Mouse (Mus musculus): ENCODE data around the gene Pnpla5.

DNA sequence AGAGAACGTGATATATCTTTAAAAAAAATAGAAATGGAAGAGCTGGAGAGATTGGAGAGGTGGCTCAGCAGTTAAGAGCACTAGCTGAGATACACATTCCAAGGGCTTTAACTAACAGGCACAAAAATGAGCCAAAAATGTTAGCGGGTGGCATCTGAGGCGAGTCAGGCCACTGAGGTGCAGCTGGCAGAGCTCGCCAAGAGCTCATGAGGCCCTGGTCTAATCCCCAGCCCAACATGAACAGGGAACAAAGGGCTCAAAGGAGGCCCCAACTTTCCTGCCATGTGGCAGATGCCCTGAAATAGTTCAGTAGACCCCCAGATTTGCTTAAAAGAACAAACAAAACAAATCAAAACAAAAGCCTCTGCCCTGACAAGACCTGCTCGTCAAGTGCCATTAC is 18.0 kb upstream of the Pnpla5 start:
- TF ChIP-seq SIN3A (IDR thresholded peaks at IDR 0.05; ENCODE audit: low read length) (no peak), MEF2A (IDR thresholded peaks at IDR 0.05; ENCODE audit: borderline replicate concordance, low read depth, low read length) (no peak), NELFE (IDR thresholded peaks at IDR 0.05; ENCODE audit: low read depth, low read length) (no peak), TCF12 (IDR thresholded peaks at IDR 0.05; ENCODE audit: low read depth, low read length) (no peak), POLR2A (IDR thresholded peaks at IDR 0.05; ENCODE audit: low read depth, low read length) (no peak), CHD2 (IDR thresholded peaks at IDR 0.05; ENCODE audit: low read length) (no peak), HCFC1 (IDR thresholded peaks at IDR 0.05; ENCODE audit: low read depth, low read length) (no peak)
